Mouse (Mus musculus) neutrophil, adult 65 days (primary cell): ENCODE measurements around the gene Clec18a. TPM values are rescaled to one million over a fixed set of nuclear protein-coding genes. Genes with fewer than 3 reads are reported as not detected.

Experiments
- total RNA-seq: library from RNA; stranded (reverse); gene quantifications from 2 replicates; pipeline ENCODE4 v1.2.4, GENCODE M21; 2023

The Clec18a gene
- not detected in 2 replicates for total RNA-seq

DNA sequence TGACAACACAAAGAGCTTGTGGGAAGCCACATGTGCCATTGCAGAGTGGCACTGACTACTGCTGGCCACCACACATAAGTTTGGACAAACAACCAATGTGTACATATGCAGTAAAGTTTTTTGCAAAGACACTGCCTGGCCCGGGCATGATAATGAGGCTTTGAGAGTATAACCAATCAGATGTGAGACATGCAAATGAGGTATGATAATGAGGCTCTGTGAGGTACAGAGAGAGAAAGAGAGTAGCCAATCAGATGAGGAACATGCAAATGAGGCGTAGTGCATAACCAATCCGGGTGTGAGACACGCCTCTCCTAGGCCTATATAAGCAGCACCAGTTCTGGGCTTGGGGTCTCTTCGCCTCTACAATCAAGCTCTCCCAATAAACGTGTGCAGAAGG, at the start of gene Clec18a:
Gene Clec18a, minus strand, starts transcription at position 101 of the 400 bp plus-strand sequence.

DNA sequence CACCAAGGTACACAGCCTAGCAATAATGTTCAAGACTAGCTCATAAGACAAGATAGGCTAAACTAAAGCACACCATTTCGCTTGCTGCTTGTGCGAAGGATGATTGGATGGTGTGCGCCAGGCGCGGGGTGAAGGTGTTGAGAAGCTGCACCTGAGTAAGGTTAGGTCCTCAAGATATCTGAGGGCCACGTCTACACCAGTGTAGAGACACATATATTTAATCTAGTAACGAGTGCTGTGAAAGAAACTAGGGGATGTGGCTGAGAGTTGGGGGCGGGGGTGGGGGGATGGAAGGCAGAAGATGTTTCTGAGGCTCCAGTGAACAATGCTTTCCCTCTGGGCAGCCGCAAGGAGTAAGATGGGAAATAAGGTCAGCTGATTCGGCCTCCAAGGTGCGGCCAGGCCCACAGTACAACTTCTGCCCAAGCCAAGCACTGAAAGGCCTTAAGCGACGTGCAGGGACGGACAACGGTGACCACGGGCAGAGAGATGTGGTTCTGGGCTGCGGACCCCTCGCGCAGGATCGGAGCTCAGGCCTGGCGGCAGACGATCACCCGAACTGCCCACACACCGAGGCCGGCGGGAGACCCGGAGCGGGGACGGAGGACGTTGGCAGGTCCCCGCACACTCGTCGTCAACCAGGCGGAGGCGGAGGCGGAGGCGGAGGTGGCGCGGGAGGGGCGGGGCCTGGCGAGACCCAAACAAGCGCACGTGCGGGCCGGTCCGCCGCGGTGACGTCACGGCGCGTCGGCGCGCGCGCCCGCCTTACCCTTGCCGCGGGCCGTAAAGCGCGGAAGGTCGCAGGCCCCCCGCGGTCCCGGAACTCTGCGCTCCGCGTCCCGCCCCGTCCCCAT, 1.9 kb upstream of the Clec18a start, which contains the start of gene Pdpr:
Gene Pdpr, plus strand, starts transcription at position 766 of the 854 bp plus-strand sequence.

DNA sequence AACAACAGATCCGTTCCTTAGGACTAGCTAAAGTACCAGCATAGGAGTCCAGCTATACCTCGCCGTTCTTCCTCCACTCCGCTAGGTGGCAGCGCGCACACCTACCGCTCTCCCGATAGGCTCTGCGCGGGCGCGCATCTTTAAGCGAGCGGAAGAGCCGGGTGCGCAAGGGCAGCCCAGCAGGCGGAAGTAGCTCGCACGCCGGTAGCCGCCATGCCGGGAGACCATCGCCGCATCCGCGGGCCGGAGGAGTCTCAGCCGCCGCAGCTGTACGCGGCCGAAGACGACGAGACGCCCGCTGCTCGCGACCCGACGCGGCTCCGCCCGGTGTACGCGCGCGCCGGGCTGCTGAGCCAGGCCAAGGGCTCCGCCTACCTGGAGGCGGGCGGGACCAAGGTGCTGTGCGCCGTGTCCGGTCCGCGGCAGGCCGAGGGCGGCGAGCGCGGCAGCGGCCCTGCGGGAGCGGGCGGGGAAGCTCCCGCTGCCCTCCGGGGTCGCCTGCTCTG, 36.0 kb downstream of the Clec18a start, which contains the start of gene Exosc6:
Gene Exosc6, plus strand, starts transcription at position 182 of the 506 bp plus-strand sequence.

DNA sequence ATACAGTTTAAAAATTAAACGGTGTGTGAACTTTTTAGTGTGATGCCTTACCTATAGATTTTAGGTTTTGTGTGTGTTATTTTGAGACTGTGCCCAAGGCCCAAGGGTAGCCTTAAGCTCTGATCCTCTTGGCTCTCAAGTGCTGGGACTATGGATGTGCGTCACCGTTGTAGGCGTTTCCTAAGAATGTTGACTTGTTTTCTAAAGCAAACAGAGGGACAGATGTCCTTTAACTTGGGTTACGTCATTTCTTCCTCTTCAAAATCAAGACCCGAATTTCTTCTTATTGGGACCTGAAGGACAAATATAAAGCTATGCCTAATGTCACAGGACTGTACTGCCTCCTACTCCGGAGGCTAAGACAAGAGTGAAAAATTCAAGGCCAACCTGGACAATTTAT, 59.3 kb downstream of the Clec18a start, which contains the start of gene Aars:
Gene Aars, plus strand, starts transcription at position 229 of the 400 bp plus-strand sequence.

DNA sequence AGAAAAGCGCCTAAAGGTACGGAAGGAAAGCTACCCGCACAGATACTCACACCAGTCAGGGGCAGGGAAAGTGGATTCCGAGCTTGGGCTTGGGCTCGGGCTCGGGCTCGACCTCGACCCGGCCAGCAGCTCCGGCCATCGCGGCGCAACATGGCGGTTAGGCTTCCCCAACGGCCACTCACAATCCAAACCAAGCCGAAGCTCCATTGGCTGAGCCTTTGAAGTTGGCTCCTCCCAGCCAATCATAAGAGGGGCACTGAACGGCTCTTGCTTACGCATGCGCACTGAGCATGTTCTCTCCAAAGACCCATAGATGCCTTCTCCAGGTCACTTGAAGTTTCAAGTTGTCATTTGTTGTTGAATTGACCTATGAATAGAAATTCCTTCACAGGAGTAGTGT, 60.7 kb downstream of the Clec18a start, which contains the start of gene Ddx19b:
Gene Ddx19b, minus strand, starts transcription at position 180 of the 400 bp plus-strand sequence.

Other genes starting within 250 kb of the Clec18a start
- gene Cog4, start 245.8 kb downstream of the Clec18a start, total RNA-seq = 31.1 and 42.8 TPM in 2 replicates
- gene Sf3b3, start 245.6 kb downstream of the Clec18a start, total RNA-seq = 53.5 and 66.2 TPM in 2 replicates
- gene Fuk, start 189.9 kb downstream of the Clec18a start, total RNA-seq = 7.5 and 8.5 TPM in 2 replicates
- 31.8 and 34.4 TPM in 2 replicates for gene St3gal2, start 172.5 kb downstream of the Clec18a start, total RNA-seq
- gene Ddx19a, start 94.6 kb downstream of the Clec18a start, total RNA-seq = 31.7 and 33.6 TPM in 2 replicates
- gene Ddx19b, start 60.7 kb downstream of the Clec18a start, total RNA-seq = 6.4 and 9.7 TPM in 2 replicates
- 25.9 and 32.6 TPM in 2 replicates for gene Aars, start 59.3 kb downstream of the Clec18a start, total RNA-seq
- 0.50 and 4.2 TPM in 2 replicates for gene Exosc6, start 36.1 kb downstream of the Clec18a start, total RNA-seq
- gene Pdpr, start 2.2 kb upstream of the Clec18a start, total RNA-seq = 8.6 and 17.3 TPM in 2 replicates
- 43.7 and 49.5 TPM in 2 replicates for gene Glg1, start 166.8 kb upstream of the Clec18a start, total RNA-seq
- gene Rfwd3, start 207.8 kb upstream of the Clec18a start, total RNA-seq = 43.3 and 59.7 TPM in 2 replicates
- 17.3 and 18.8 TPM in 2 replicates for gene Mlkl, start 245.8 kb upstream of the Clec18a start, total RNA-seq